Mouse (Mus musculus) MEL (cell line): ENCODE measurements around the gene Rftn2. TPM values are rescaled to one million over a fixed set of nuclear protein-coding genes. Genes with fewer than 3 reads are reported as not detected.

ENCODE experiments used
- DNase-seq: peaks from one replicate; pipeline ENCODE4 v3.0.0; 2011; ENCODE audit warnings: low read depth, low spot score
- H3K27ac ChIP-seq: 2 replicates; pipeline ENCODE4 v1.5.1; 2012; ENCODE audit warnings: low read depth, mild to moderate bottlenecking, control low read depth, low read length, moderate library complexity; ENCODE audit not compliant: control insufficient read depth
- H3K27me3 ChIP-seq, 2 experiments: fragments of 150-350 bp in 1 of 2; sonication (generic) in 1 of 2; 2 replicates each; pipeline ENCODE4 v1.6.1; 2012; ENCODE audit warnings: low read length in 2 of 2, mild to moderate bottlenecking in 2 of 2, improper control_type of control experiment in 1 of 2, moderate library complexity in 1 of 2; ENCODE audit not compliant: insufficient read depth in 2 of 2, control insufficient read depth in 1 of 2
- H3K36me3 ChIP-seq, 2 experiments: 2 replicates each; pipeline ENCODE4 v1.6.1; 2012 to 2014; ENCODE audit warnings: low read length in 2 of 2, improper control_type of control experiment in 1 of 2, inconsistent platforms in 1 of 2, mild to moderate bottlenecking in 1 of 2; ENCODE audit not compliant: insufficient read depth in 2 of 2, control insufficient read depth in 1 of 2
- H3K4me1 ChIP-seq, 2 experiments: fragments of 150-350 bp in 1 of 2; sonication (generic) in 1 of 2; 2 replicates each; pipeline ENCODE4 v1.6.1; 2012; ENCODE audit warnings: low read length in 2 of 2, improper control_type of control experiment in 1 of 2, mild to moderate bottlenecking in 1 of 2; ENCODE audit not compliant: insufficient read depth in 2 of 2, control insufficient read depth in 1 of 2
- H3K4me3 ChIP-seq, 2 experiments: fragments of 150-350 bp in 1 of 2; sonication (generic) in 1 of 2; 2 replicates each; pipeline ENCODE4 v1.5.1; 2012; ENCODE audit warnings: low read depth in 2 of 2, low read length in 2 of 2, mild to moderate bottlenecking in 2 of 2, moderate library complexity in 2 of 2, control low read depth in 1 of 2, improper control_type of control experiment in 1 of 2; ENCODE audit not compliant: control insufficient read depth in 1 of 2, insufficient read depth in 1 of 2
- H3K79me2 ChIP-seq: 2 replicates; pipeline ENCODE4 v1.6.1; 2012; ENCODE audit warnings: mild to moderate bottlenecking, low read length, moderate library complexity; ENCODE audit not compliant: control insufficient read depth, poor library complexity, insufficient read depth
- H3K9ac ChIP-seq: 2 replicates; pipeline ENCODE4 v1.6.1; 2012; ENCODE audit warnings: low read depth, mild to moderate bottlenecking, control low read depth, low read length, moderate library complexity; ENCODE audit not compliant: control insufficient read depth, poor library complexity, severe bottlenecking
- H3K9me3 ChIP-seq: fragments of 150-350 bp; sonication (generic); replicated peaks from 2 replicates; pipeline ENCODE4 v1.6.1; 2012; ENCODE audit warnings: mild to moderate bottlenecking, low read length, improper control_type of control experiment, moderate library complexity; ENCODE audit not compliant: insufficient read depth
- CHD1 ChIP-seq: IDR thresholded peaks from 2 replicates; pipeline ENCODE4 v1.6.1; 2012; ENCODE audit warnings: low read depth, mild to moderate bottlenecking, inconsistent platforms, low read length, improper control_type of control experiment
- CTCF ChIP-seq, 3 experiments: IDR thresholded peaks in 2 of 3; conservative IDR thresholded peaks in 1 of 3; 2 replicates each; pipeline ENCODE4 v1.5.1; 2011 to 2012; ENCODE audit warnings: low read length in 3 of 3, low read depth in 2 of 3, mild to moderate bottlenecking in 2 of 3, improper control_type of control experiment in 1 of 3, inconsistent platforms in 1 of 3, mixed read lengths in 1 of 3, moderate library complexity in 1 of 3; ENCODE audit not compliant: control insufficient read depth in 1 of 3, insufficient read depth in 1 of 3, poor library complexity in 1 of 3, severe bottlenecking in 1 of 3
- E2F4 ChIP-seq: IDR thresholded peaks from 2 replicates; pipeline ENCODE4 v1.6.1; 2011; ENCODE audit warnings: low read depth, low read length, improper control_type of control experiment, borderline replicate concordance
- ELF1 ChIP-seq: IDR thresholded peaks from 2 replicates; pipeline ENCODE4 v1.6.1; 2014; ENCODE audit warnings: low read depth, mild to moderate bottlenecking, inconsistent platforms, low read length, improper control_type of control experiment, moderate library complexity
- ETS1 ChIP-seq: IDR thresholded peaks from 2 replicates; pipeline ENCODE4 v1.6.1; 2012; ENCODE audit warnings: low read depth, mild to moderate bottlenecking, inconsistent platforms, low read length, improper control_type of control experiment, moderate library complexity
- GABPA ChIP-seq: IDR thresholded peaks from 2 replicates; pipeline ENCODE4 v1.6.1; 2012; ENCODE audit warnings: low read depth, mild to moderate bottlenecking, inconsistent platforms, low read length, improper control_type of control experiment, moderate library complexity
- GATA1 ChIP-seq: IDR thresholded peaks from 2 replicates; pipeline ENCODE4 v1.6.1; 2011; ENCODE audit warnings: low read depth, low read length, improper control_type of control experiment
- HCFC1 ChIP-seq: IDR thresholded peaks from 2 replicates; pipeline ENCODE4 v1.6.1; 2012; ENCODE audit warnings: low read depth, mild to moderate bottlenecking, inconsistent platforms, low read length, improper control_type of control experiment, moderate library complexity
- JUND ChIP-seq: IDR thresholded peaks from 2 replicates; pipeline ENCODE4 v1.6.1; 2011; ENCODE audit warnings: low read depth, mild to moderate bottlenecking, improper control_type of control experiment, low read length
- MAFK ChIP-seq: IDR thresholded peaks from 2 replicates; pipeline ENCODE4 v1.6.1; 2011; ENCODE audit warnings: low read depth, mild to moderate bottlenecking, low read length, improper control_type of control experiment, borderline replicate concordance
- MAX ChIP-seq: IDR thresholded peaks from 2 replicates; pipeline ENCODE4 v1.6.1; 2011; ENCODE audit warnings: low read length, improper control_type of control experiment
- MAZ ChIP-seq: IDR thresholded peaks from 2 replicates; pipeline ENCODE4 v1.6.1; 2012; ENCODE audit warnings: low read depth, mild to moderate bottlenecking, inconsistent platforms, low read length, improper control_type of control experiment
- MYB ChIP-seq: IDR thresholded peaks from 2 replicates; pipeline ENCODE4 v1.6.1; 2011; ENCODE audit warnings: mild to moderate bottlenecking, low read depth, low read length, improper control_type of control experiment
- MYC ChIP-seq: IDR thresholded peaks from 2 replicates; pipeline ENCODE4 v1.6.1; 2011; ENCODE audit warnings: low read depth, mild to moderate bottlenecking, low read length, improper control_type of control experiment, moderate library complexity
- NELFE ChIP-seq: IDR thresholded peaks from 2 replicates; pipeline ENCODE4 v1.6.1; 2011; ENCODE audit warnings: low read depth, low read length, improper control_type of control experiment
- POLR2A ChIP-seq, 2 experiments: IDR thresholded peaks; 2 replicates each; pipeline ENCODE4 v1.6.1; 2011 to 2012; ENCODE audit warnings: low read length in 2 of 2, mild to moderate bottlenecking in 2 of 2, control low read depth in 1 of 2, improper control_type of control experiment in 1 of 2, low read depth in 1 of 2, moderate library complexity in 1 of 2; ENCODE audit not compliant: control insufficient read depth in 1 of 2, insufficient read depth in 1 of 2, poor library complexity in 1 of 2
- POLR2AphosphoS2 ChIP-seq: IDR thresholded peaks from 2 replicates; pipeline ENCODE4 v1.6.1; 2011; ENCODE audit warnings: low read length, improper control_type of control experiment
- RAD21 ChIP-seq: IDR thresholded peaks from 2 replicates; pipeline ENCODE4 v1.6.1; 2011; ENCODE audit warnings: mild to moderate bottlenecking, low read depth, low read length, improper control_type of control experiment
- SMC3 ChIP-seq: IDR thresholded peaks from 2 replicates; pipeline ENCODE4 v1.6.1; 2011; ENCODE audit warnings: low read depth, low read length, improper control_type of control experiment
- TAL1 ChIP-seq: IDR thresholded peaks from 2 replicates; pipeline ENCODE4 v1.6.1; 2012; ENCODE audit warnings: mild to moderate bottlenecking, inconsistent platforms, low read length, moderate library complexity, mixed read lengths
- TCF12 ChIP-seq: IDR thresholded peaks from 2 replicates; pipeline ENCODE4 v1.6.1; 2014; ENCODE audit warnings: low read depth, mild to moderate bottlenecking, inconsistent platforms, low read length, improper control_type of control experiment, moderate library complexity
- USF2 ChIP-seq, 2 experiments: IDR thresholded peaks; 2 replicates each; pipeline ENCODE4 v1.6.1; 2011 to 2012; ENCODE audit warnings: improper control_type of control experiment in 2 of 2, low read length in 2 of 2, borderline replicate concordance in 1 of 2, inconsistent platforms in 1 of 2, low read depth in 1 of 2, mild to moderate bottlenecking in 1 of 2; ENCODE audit not compliant: insufficient read depth in 1 of 2
- ZC3H11A ChIP-seq: IDR thresholded peaks from 2 replicates; pipeline ENCODE4 v1.6.1; 2012; ENCODE audit warnings: low read depth, mild to moderate bottlenecking, inconsistent platforms, low read length, improper control_type of control experiment
- ZKSCAN1 ChIP-seq: IDR thresholded peaks from 2 replicates; pipeline ENCODE4 v1.6.1; 2012; ENCODE audit warnings: low read depth, mild to moderate bottlenecking, inconsistent platforms, low read length, improper control_type of control experiment, moderate library complexity
- ZMIZ1 ChIP-seq: IDR thresholded peaks from 2 replicates; pipeline ENCODE4 v1.6.1; 2012; ENCODE audit warnings: low read depth, mild to moderate bottlenecking, inconsistent platforms, low read length, improper control_type of control experiment, moderate library complexity
- polyA plus RNA-seq, 2 experiments: library from polyadenylated mRNA; stranded (reverse) in 1 of 2; unstranded in 1 of 2; fragments of >175 nt in 1 of 2; fragments of >200 nt in 1 of 2; gene quantifications; 2 replicates each; pipeline versions ENCODE4 v1.2.1 to v1.2.4; 2012; ENCODE audit warnings: low replicate concordance in 2 of 2, low read depth in 1 of 2; ENCODE audit not compliant: insufficient read length in 2 of 2, insufficient read depth in 1 of 2, missing spikeins in 1 of 2
- total RNA-seq: library from RNA; depleted of rRNA; stranded (reverse); fragments of 300-350 nt; gene quantifications from 2 replicates; pipeline ENCODE4 v1.2.3, GENCODE M21; 2012

Gene Rftn2
- total and polyA plus RNA-seq, 3 experiments, result 0.01 TPM; not detected in 2

GRCm38 (mm10) chr1:55162781-55163180, 63.8 kb downstream of the Rftn2 start:
- H3K4me1 ChIP-seq, result no peaks in the 10 kb centered on the region
- TF ChIP-seq HCFC1, result no peak
- no peak for TF ChIP-seq POLR2AphosphoS2
- no peak for TF ChIP-seq GABPA
- no peak overlapping the region for H3K27ac ChIP-seq
- no peak overlapping the region for H3K9ac ChIP-seq
- DNase-seq, result no peak
- no peaks in the 10 kb centered on the region for H3K79me2 ChIP-seq
- no peaks in the 10 kb centered on the region for H3K27me3 ChIP-seq
- no peak overlapping the region for H3K4me3 ChIP-seq
- no peaks in the 10 kb centered on the region for H3K36me3 ChIP-seq
- H3K9me3 ChIP-seq, result no peaks in the 10 kb centered on the region

GRCm38 (mm10) chr1:55161895-55162294, 64.7 kb downstream of the Rftn2 start:
- H3K36me3 ChIP-seq, result no peaks in the 10 kb centered on the region
- H3K79me2 ChIP-seq, result no peaks in the 10 kb centered on the region
- no peaks in the 10 kb centered on the region for H3K9me3 ChIP-seq
- no peak overlapping the region for H3K4me3 ChIP-seq
- H3K4me1 ChIP-seq, result no peaks in the 10 kb centered on the region
- H3K27me3 ChIP-seq, result no peaks in the 10 kb centered on the region
- TF ChIP-seq TCF12, result no peak
- TF ChIP-seq SMC3, result peak; percentile 56
- no peak for TF ChIP-seq MYB
- TF ChIP-seq HCFC1, result no peak
- peak; percentile 75 for TF ChIP-seq RAD21
- no peak for TF ChIP-seq ZMIZ1
- no peak for TF ChIP-seq MYC
- TF ChIP-seq ZKSCAN1, result no peak
- no peak for TF ChIP-seq E2F4
- TF ChIP-seq POLR2AphosphoS2, result no peak
- TF ChIP-seq ZC3H11A, result peak; percentile 45; the same call in 1 of the 2 replicates
- no peak for TF ChIP-seq GABPA
- TF ChIP-seq CTCF (IDR thresholded peaks at IDR 0.05 in 2 of 3, conservative IDR thresholded peaks at IDR 0.05 in 1 of 3; ENCODE audit: control insufficient read depth in 1 of 3, insufficient read depth in 1 of 3, low read depth in 2 of 3, low read length in 3 of 3, poor library complexity in 1 of 3, severe bottlenecking in 1 of 3), result peak; percentile 68 to 85 (median 72)
- peak; percentile 53 for DNase-seq
- H3K27ac ChIP-seq, result no peak overlapping the region
- H3K9ac ChIP-seq, result no peak overlapping the region

DNA sequence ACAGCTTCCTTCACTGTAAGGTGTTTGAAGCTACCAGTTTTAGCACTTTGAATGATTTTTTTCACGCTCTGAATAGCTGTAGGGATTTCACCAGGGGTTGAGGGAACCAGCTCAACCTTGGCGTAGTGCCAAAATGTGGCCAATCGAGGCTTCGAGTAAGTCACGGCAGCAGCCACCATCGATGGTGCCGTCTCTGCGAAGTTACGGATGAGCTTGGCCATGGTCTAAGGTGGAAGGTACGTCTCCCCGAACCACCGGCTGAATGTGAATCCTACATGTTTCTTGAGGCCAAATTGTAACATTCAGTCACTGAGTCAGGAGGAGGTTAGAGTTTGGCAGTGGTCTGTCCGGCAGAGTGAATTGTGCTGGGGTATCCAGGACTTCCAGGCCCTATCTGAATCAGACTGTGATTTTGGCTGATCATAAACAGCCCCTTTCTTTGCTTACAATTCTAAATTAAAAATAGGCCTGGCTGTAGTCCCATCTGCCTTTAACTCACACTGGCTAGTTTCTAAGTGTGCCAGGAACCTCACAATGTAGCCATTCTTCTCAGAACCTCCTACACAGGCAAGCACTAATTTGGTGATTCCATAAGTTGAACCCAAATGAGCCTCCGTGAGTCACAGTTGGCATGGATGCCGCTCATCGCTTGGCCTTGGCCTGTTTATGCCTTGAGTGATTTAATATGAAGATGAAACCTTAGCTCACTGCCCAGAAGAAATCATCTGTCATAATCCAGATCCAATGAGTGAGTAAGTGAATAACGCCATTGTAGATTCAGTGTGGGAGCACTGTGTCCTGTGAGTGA, 65.5 kb downstream of the Rftn2 start:
- H3K27ac ChIP-seq, result no peak overlapping the region
- no peaks in the 10 kb centered on the region for H3K27me3 ChIP-seq
- H3K4me3 ChIP-seq, result no peak overlapping the region
- H3K36me3 ChIP-seq, result no peaks in the 10 kb centered on the region
- no peak overlapping the region for H3K9ac ChIP-seq
- H3K4me1 ChIP-seq, result no peaks in the 10 kb centered on the region
- DNase-seq, result no peak
- no peaks in the 10 kb centered on the region for H3K9me3 ChIP-seq
- no peaks in the 10 kb centered on the region for H3K79me2 ChIP-seq
- no peak for TF ChIP-seq ETS1
- TF ChIP-seq NELFE, result no peak
- TF ChIP-seq MAFK, result no peak
- no peak for TF ChIP-seq MYB
- TF ChIP-seq GATA1, result no peak
- TF ChIP-seq USF2 (IDR thresholded peaks at IDR 0.05; ENCODE audit: borderline replicate concordance in 1 of 2, insufficient read depth in 1 of 2, low read depth in 1 of 2, low read length in 2 of 2), result no peak
- no peak for TF ChIP-seq CTCF (IDR thresholded peaks at IDR 0.05 in 2 of 3, conservative IDR thresholded peaks at IDR 0.05 in 1 of 3; ENCODE audit: control insufficient read depth in 1 of 3, insufficient read depth in 1 of 3, low read depth in 2 of 3, low read length in 3 of 3, poor library complexity in 1 of 3, severe bottlenecking in 1 of 3)
- no peak for TF ChIP-seq MAZ
- TF ChIP-seq POLR2A (IDR thresholded peaks at IDR 0.05; ENCODE audit: control insufficient read depth in 1 of 2, insufficient read depth in 1 of 2, low read depth in 1 of 2, low read length in 2 of 2, poor library complexity in 1 of 2), result no peak
- TF ChIP-seq POLR2AphosphoS2, result no peak
- TF ChIP-seq ELF1, result no peak
- TF ChIP-seq MAX, result no peak
- TF ChIP-seq JUND, result no peak
- TF ChIP-seq HCFC1, result no peak
- TF ChIP-seq CHD1, result no peak
- TF ChIP-seq TAL1, result no peak
